Mouse (Mus musculus): ENCODE measurements at regions not wholly inside any gene's neighbourhood (a gene's known extent, or its start where the extent isn't known, plus 50 kb on each side); places are given as distances from the start of the nearest gene placed in this dataset.
"Not testable (repeated sequence)": the region's sequence is repeated elsewhere in the genome, so short reads cannot be mapped to it uniquely, and the experiment has no call there.

- not testable (repeated sequence) for DNase-seq
Measured at GRCm38 (mm10) chr1:161614091-161614490, 119.6 kb downstream of the Tnfsf18 start.

- DNase-seq = not testable (repeated sequence)
Measured at GRCm38 (mm10) chr1:161613658-161614057, 119.2 kb downstream of the Tnfsf18 start.

DNA sequence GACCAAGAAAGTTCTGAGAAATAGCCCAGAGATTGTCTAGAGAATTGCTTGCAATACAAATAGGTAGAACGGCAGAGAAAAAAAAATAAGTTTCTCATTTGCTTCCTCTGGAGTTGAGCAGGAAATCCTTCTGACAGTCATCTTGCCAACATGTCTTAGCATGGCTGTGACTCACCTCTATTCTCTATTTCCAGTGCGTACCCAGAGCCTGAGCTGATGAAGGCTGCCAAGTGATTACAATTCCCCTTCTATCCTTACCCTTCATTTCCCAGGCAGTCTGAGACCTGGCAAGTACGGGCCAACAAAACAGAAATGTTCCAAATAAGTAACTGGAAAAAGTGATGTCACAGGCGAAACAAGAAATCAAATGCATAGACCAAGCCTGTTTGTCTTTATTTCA is 113.0 kb downstream of the Tnfsf18 start:
- no peak for DNase-seq

GRCm38 (mm10) chr1:161602150-161602549 is 107.7 kb downstream of the Tnfsf18 start:
- no peak for DNase-seq

DNA sequence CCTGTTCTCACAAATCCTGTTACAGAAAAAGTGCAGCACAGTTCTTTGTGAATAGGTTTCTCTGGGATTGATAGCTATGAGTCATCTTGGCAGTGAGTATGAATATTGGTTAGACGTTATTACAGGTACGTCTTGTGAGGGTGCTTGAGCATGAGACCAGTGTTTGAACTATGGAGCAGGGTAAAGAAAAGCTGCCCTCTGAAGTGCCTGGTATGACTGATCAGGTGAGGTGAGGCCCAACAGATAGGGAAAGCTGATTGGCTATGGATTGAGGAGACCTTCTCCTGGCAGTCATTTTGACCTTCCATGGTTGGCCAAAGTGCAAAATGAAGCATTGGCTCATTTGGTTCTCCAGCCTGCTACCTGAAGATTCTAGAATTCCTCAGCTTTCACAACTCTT is 106.7 kb downstream of the Tnfsf18 start:
- DNase-seq = no peak

DNA sequence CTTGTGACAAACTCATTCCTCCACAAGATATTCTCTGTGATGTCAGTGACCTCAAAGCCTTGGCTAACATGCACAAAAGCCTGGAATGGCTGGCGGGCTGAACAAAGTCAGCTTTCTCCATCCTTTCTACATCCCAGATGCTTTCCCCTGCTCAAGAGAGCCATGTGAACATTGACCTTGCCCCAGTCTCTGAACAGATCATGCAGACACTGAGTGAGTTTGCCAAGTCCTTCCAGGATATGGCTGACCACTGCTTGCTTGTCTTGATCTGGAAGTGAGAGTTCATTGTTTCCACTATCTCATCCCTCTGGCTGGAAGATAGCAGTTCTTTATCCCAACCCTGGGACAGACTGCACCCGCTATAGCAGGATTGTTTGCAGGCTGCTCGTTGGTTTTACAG is 103.7 kb downstream of the Tnfsf18 start:
- DNase-seq = no peak

DNA sequence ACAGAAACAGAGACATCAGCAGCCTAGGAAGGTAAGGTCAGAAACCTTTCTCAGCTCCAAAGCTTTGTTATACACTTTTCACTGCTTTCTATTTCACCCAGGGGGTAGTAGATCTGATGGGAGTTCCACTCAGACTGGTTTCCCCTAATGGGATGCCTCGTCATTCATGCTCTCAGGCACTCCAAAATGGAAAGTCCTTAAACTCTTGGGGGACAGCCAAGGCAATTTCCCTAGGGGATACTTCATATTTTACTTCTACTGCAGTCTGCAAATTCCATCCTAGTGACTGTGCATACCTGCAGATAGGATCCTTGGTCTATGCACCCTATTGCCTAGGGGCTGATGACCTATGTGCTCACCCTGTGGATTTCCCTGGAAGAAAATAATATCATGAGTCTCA is 82.1 kb downstream of the Tnfsf18 start:
- peak; percentile 14 to 16 for DNase-seq

GRCm38 (mm10) chr1:161575939-161576338 is 81.5 kb downstream of the Tnfsf18 start:
- DNase-seq = peak; percentile 62 to 72

GRCm38 (mm10) chr1:161575171-161575570 is 80.7 kb downstream of the Tnfsf18 start:
- DNase-seq = no peak

GRCm38 (mm10) chr1:161570762-161571161 is 76.3 kb downstream of the Tnfsf18 start:
- DNase-seq = no peak

- DNase-seq = peak; percentile 45 to 57
Measured at GRCm38 (mm10) chr1:161567826-161568225, 73.4 kb downstream of the Tnfsf18 start.

- DNase-seq = no peak
Measured at GRCm38 (mm10) chr1:161560368-161560767, 65.9 kb downstream of the Tnfsf18 start.
